Mouse (Mus musculus) urinary bladder, adult 2 months (tissue): ENCODE results near the gene Gm11007. TPM values are rescaled to one million over a fixed set of nuclear protein-coding genes. Genes with fewer than 3 reads are reported as not detected.
"Not testable (repeated sequence)": the region's sequence is repeated elsewhere in the genome, so short reads cannot be mapped to it uniquely, and the experiment has no call there.

Experiments used
- DNase-seq: peaks from one replicate; pipeline ENCODE4 v3.0.0; 2022; ENCODE audit warnings: low spot score
- polyA plus RNA-seq: library from polyadenylated mRNA; depleted of rRNA; stranded (reverse); fragments of >200 nt; gene quantifications from 2 replicates; pipeline ENCODE4 v1.2.3, GENCODE M21; 2012; rRNA removed

Gene Gm11007
- 0.04 TPM in 1 of 2 replicates, not detected in the other for polyA plus RNA-seq

DNA sequence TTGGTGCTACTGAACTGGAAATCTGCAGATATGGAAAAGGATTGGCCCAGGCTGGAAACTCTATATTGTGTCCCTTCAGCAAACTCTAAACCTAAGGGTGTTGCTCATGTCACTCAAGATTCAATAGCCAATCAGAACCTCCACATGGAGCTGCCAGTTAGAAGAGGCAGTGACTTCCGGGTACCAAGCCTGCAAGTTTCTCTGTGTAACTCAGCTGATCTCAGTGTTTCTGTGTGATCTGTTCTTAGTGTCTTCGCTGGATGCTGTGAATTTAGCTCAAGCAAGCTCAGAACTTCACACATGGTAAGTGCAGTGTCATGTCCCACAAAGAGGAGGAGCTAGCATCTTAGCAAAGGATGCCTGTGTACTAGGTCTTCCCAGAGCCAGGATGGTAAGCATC is at the start of gene Gm11007:
Gene Gm11007, plus strand, starts transcription at position 301 of the 400 bp plus-strand sequence.
- DNase-seq = not testable (repeated sequence)

Other genes starting within 250 kb of the Gm11007 start
- gene Gm4724, start 208.2 kb upstream of the Gm11007 start, polyA plus RNA-seq = 18.4 and 20.8 TPM in 2 replicates
- gene Zfp965, start 174.0 kb upstream of the Gm11007 start, polyA plus RNA-seq = 3.3 and 4.1 TPM in 2 replicates
- not detected in 2 replicates for gene Zfp969, start 59.7 kb downstream of the Gm11007 start, polyA plus RNA-seq
- 0.04 TPM in 1 of 2 replicates, not detected in the other for gene Gm2007, start 97.6 kb downstream of the Gm11007 start, polyA plus RNA-seq
- gene Gm14288, start 157.1 kb downstream of the Gm11007 start, polyA plus RNA-seq = 5.5 and 6.7 TPM in 2 replicates
- gene Gm6710, start 225.2 kb downstream of the Gm11007 start, polyA plus RNA-seq = 4.2 and 5.5 TPM in 2 replicates